Mouse (Mus musculus) frontal cortex, adult 2 months (tissue): Measurements from ENCODE around the gene Sdhaf3. TPM values are rescaled to one million over a fixed set of nuclear protein-coding genes. Genes with fewer than 3 reads are reported as not detected.
"Not testable (repeated sequence)": the region's sequence is repeated elsewhere in the genome, so short reads cannot be mapped to it uniquely, and the experiment has no call there.

ENCODE experiments used
- DNase-seq, 2 experiments: peaks; one replicate each; pipeline ENCODE4 v3.0.0; 2022; ENCODE audit warnings: low spot score in 1 of 2; ENCODE audit errors: extremely low spot score in 1 of 2
- polyA plus RNA-seq: library from polyadenylated mRNA; depleted of rRNA; stranded (reverse); fragments of >200 nt; gene quantifications from 2 replicates; pipeline ENCODE4 v1.2.3, GENCODE M21; 2012; rRNA removed

Sdhaf3 gene
- polyA plus RNA-seq = 3.4 and 3.7 TPM in 2 replicates

GRCm38 (mm10) chr6:6955764-6956561 lies at the start of gene Sdhaf3:
Gene Sdhaf3 (plus strand): TSS chr6:6956004.
- peak; percentile 93 to 98 for DNase-seq

- DNase-seq = peak in 1 of 2 experiments; percentile 27
Observed at GRCm38 (mm10) chr6:6909586-6909985, 46.2 kb upstream of the Sdhaf3 start.

GRCm38 (mm10) chr6:6914304-6914703 lies 41.5 kb upstream of the Sdhaf3 start:
- no peak for DNase-seq

- peak; percentile 22 to 77 for DNase-seq
Observed at GRCm38 (mm10) chr6:6914849-6915525, 40.8 kb upstream of the Sdhaf3 start.

GRCm38 (mm10) chr6:6915526-6915915 lies 40.3 kb upstream of the Sdhaf3 start:
- no peak for DNase-seq

GRCm38 (mm10) chr6:6917334-6917733 lies 38.5 kb upstream of the Sdhaf3 start:
- no peak for DNase-seq

GRCm38 (mm10) chr6:6925264-6925663 lies 30.5 kb upstream of the Sdhaf3 start:
- peak in 1 of 2 experiments; percentile 10 for DNase-seq

GRCm38 (mm10) chr6:6930831-6931230 lies 25.0 kb upstream of the Sdhaf3 start:
- no peak for DNase-seq

- no peak for DNase-seq
Observed at GRCm38 (mm10) chr6:6931507-6931906, 24.3 kb upstream of the Sdhaf3 start.

- no peak for DNase-seq
Observed at GRCm38 (mm10) chr6:6940845-6941244, 15.0 kb upstream of the Sdhaf3 start.

- peak in 1 of 2 experiments; percentile 52 for DNase-seq
Observed at GRCm38 (mm10) chr6:6942813-6943212, 13.0 kb upstream of the Sdhaf3 start.

GRCm38 (mm10) chr6:6947650-6948049 lies 8.2 kb upstream of the Sdhaf3 start:
- no peak for DNase-seq

GRCm38 (mm10) chr6:6955395-6955763 lies 425 bp upstream of the Sdhaf3 start:
- DNase-seq = no peak

- not testable (repeated sequence) for DNase-seq
Observed at GRCm38 (mm10) chr6:6959234-6959633, 3.4 kb downstream of the Sdhaf3 start.

- DNase-seq = no peak
Observed at GRCm38 (mm10) chr6:6997226-6997946, 41.6 kb downstream of the Sdhaf3 start.

- DNase-seq = no peak
Observed at GRCm38 (mm10) chr6:6997956-6998355, 42.2 kb downstream of the Sdhaf3 start.

- DNase-seq = no peak
Observed at GRCm38 (mm10) chr6:6999015-6999414, 43.2 kb downstream of the Sdhaf3 start.

- DNase-seq = no peak
Observed at GRCm38 (mm10) chr6:7003085-7003484, 47.3 kb downstream of the Sdhaf3 start.

GRCm38 (mm10) chr6:7004005-7004404 lies 48.2 kb downstream of the Sdhaf3 start:
- DNase-seq = peak in 1 of 2 experiments; percentile 44

- DNase-seq = no peak
Observed at GRCm38 (mm10) chr6:7038087-7038486, 82.3 kb downstream of the Sdhaf3 start.

- DNase-seq = no peak
Observed at GRCm38 (mm10) chr6:7038835-7039234, 83.0 kb downstream of the Sdhaf3 start.
